Mouse (Mus musculus): ENCODE data around the gene Gtf2ird2.

The Gtf2ird2 gene

GRCm38 (mm10) chr5:134257349-134258031 lies 73.7 kb downstream of the Gtf2ird2 start:
- in situ Hi-C loops (cut with MboI; ENCODE audit: unreplicated experiment in 2 of 2) = loop anchor here in 1 of 2 experiments (5.0 kb wide), 1 partner anchor 60 kb away; no protein-coding TSS in a partner anchor

- in situ Hi-C loops (cut with MboI; ENCODE audit: unreplicated experiment in 2 of 2) = loop anchor here in 1 of 2 experiments (5.0 kb wide), 1 partner anchor 61 kb away; no protein-coding TSS in a partner anchor
Observed at GRCm38 (mm10) chr5:134258395-134258794, 74.6 kb downstream of the Gtf2ird2 start.

GRCm38 (mm10) chr5:134258934-134259333 lies 75.1 kb downstream of the Gtf2ird2 start:
- in situ Hi-C loops (cut with MboI; ENCODE audit: unreplicated experiment in 2 of 2) = loop anchor here in 1 of 2 experiments (5.0 kb wide), 1 partner anchor 62 kb away; no protein-coding TSS in a partner anchor

GRCm38 (mm10) chr5:134260001-134260636 lies 76.3 kb downstream of the Gtf2ird2 start:
- in situ Hi-C loops (cut with MboI; ENCODE audit: unreplicated experiment in 2 of 2) = no loop called here

GRCm38 (mm10) chr5:134265890-134266289 lies 82.1 kb downstream of the Gtf2ird2 start:
- in situ Hi-C loops (cut with MboI; ENCODE audit: unreplicated experiment in 2 of 2) = loop anchor here in 1 of 2 experiments (5.0 kb wide), 1 partner anchor 76 kb away; no protein-coding TSS in a partner anchor

- in situ Hi-C loops (cut with MboI; ENCODE audit: unreplicated experiment in 2 of 2) = loop anchor here in 1 of 2 experiments (5.0 kb wide), 1 partner anchor 76 kb away; no protein-coding TSS in a partner anchor
Observed at GRCm38 (mm10) chr5:134266404-134266803, 82.6 kb downstream of the Gtf2ird2 start.

- in situ Hi-C loops (cut with MboI; ENCODE audit: unreplicated experiment in 2 of 2) = loop anchor here in 1 of 2 experiments (5.0 kb wide), 1 partner anchor 74 kb away; no protein-coding TSS in a partner anchor
Observed at GRCm38 (mm10) chr5:134268751-134269150, 84.9 kb downstream of the Gtf2ird2 start.

GRCm38 (mm10) chr5:134269751-134270150 lies 85.9 kb downstream of the Gtf2ird2 start:
- in situ Hi-C loops (cut with MboI; ENCODE audit: unreplicated experiment in 2 of 2) = loop anchor here in 1 of 2 experiments (5.0 kb wide), 1 partner anchor 73 kb away; no protein-coding TSS in a partner anchor

GRCm38 (mm10) chr5:134270566-134270965 lies 86.7 kb downstream of the Gtf2ird2 start:
- in situ Hi-C loops (cut with MboI; ENCODE audit: unreplicated experiment in 2 of 2) = no loop called here

GRCm38 (mm10) chr5:134271421-134271820 lies 87.6 kb downstream of the Gtf2ird2 start:
- in situ Hi-C loops (cut with MboI; ENCODE audit: unreplicated experiment in 2 of 2) = no loop called here

- in situ Hi-C loops (cut with MboI; ENCODE audit: unreplicated experiment in 2 of 2) = no loop called here
Observed at GRCm38 (mm10) chr5:134272761-134273160, 88.9 kb downstream of the Gtf2ird2 start.

- in situ Hi-C loops (cut with MboI; ENCODE audit: unreplicated experiment in 2 of 2) = no loop called here
Observed at GRCm38 (mm10) chr5:134273761-134274160, 89.9 kb downstream of the Gtf2ird2 start.
